ENCODE assay signal across 9 mouse cellular contexts in the genomic region with DNA sequence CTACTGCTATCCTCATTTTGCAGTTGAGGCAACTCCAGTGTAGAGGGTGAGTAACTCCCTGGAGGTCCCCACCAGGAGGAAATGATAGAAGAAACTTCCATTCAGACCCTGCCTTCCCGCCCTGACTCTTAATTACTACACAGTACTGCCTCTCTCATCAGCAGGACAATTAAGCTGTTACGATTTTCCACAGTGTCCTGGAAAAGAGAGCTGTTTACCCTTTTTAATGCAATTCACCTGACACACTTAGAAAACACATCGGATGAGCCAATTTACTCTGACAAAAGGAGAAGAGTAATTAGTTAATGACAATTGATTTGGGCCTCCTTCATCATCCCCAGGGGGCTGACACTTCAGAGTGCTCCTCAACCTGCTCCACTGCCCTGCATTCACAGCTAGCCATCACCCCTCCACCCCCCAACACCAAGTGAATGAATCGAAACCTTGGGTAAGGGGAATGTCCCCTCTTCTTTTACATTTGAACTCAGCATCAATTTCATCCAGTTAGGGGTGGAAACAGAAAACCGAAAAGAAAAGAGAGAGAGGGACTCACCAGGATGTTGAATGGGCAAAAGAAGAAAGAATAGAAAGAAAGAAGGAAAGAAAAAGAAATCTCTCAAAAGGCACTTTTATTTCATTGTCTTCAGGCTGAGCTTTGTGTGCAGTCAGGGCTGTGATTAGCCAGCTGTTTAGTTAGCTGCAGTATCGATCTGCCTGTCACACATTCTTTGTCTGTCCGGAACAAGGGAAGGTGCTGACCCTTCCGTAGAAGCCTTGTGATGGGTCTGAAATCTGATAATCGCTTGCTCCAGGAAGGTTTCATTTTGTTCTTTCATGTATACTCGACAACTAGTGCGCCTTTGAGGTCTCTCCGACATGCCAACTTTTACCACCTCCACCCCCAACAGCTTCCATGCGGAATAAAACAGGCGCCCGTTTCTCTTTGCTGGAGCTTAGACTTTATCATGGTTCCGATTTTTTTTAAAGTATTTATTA.
DNase-seq lines count a peak whose midpoint lies in the region; ATAC-seq and TF ChIP-seq lines count a peak whose summit lies in the region.
"Had no signal": no experiment of that assay in that cellular context is flagged by ENCODE, and none has a peak within 500 bp of the region (broad histone marks: within the 10 kb centered on the region; RNA-seq: fewer than 3 reads in every experiment).

No protein-coding gene starts in this region.

- no peaks in the 10 kb centered on the region for H3K36me3 ChIP-seq in heart, embryonic 13.5 days
- no peaks in the 10 kb centered on the region for H3K36me3 ChIP-seq in hindbrain, embryonic 16.5 days (ENCODE audit: control insufficient read depth, insufficient read depth, low read length)
- H3K36me3 ChIP-seq in midbrain, postnatal 0 days (ENCODE audit: insufficient read depth, low read length): no peaks in the 10 kb centered on the region

- no peaks in the 10 kb centered on the region for H3K27me3 ChIP-seq in heart, embryonic 13.5 days (replicated peaks)
- H3K27me3 ChIP-seq in hindbrain, embryonic 16.5 days (replicated peaks; ENCODE audit: control insufficient read depth, insufficient read depth, low read length): no peaks in the 10 kb centered on the region
- no peaks in the 10 kb centered on the region for H3K27me3 ChIP-seq in midbrain, postnatal 0 days (ENCODE audit: insufficient read depth, low read length)

- no peaks in the 10 kb centered on the region; the same call in none of the 2 replicates for H3K4me1 ChIP-seq in heart, embryonic 13.5 days
- no peaks in the 10 kb centered on the region; the same call in 1 of the 2 replicates for H3K4me1 ChIP-seq in hindbrain, embryonic 16.5 days (ENCODE audit: control insufficient read depth, insufficient read depth, low read depth, low read length)
- no peaks in the 10 kb centered on the region for H3K4me1 ChIP-seq in midbrain, postnatal 0 days (ENCODE audit: insufficient read depth, low read length)

- intact Hi-C loops in heart, postnatal 10 days (cut with DNase I): no loop called here

- peak overlapping the region; percentile 59; the same call in 1 of the 2 replicates for H3K9ac ChIP-seq in heart, embryonic 13.5 days
- H3K9ac ChIP-seq in hindbrain, embryonic 16.5 days (ENCODE audit: low read depth, low read length): peak overlapping the region; percentile 23; the same call in 1 of the 2 replicates
- peak overlapping the region; percentile 20; the same call in 1 of the 2 replicates for H3K9ac ChIP-seq in midbrain, postnatal 0 days (replicated peaks; ENCODE audit: low read length, poor library complexity, severe bottlenecking)

- no peak for DNase-seq in heart, postnatal 10 days
- DNase-seq in embryo, embryonic 10.5 days (ENCODE audit: low spot score): peak; percentile 77
- peak; percentile 23 for DNase-seq in midbrain, postnatal 0 days (ENCODE audit: low spot score)
- no peak for DNase-seq in left cerebral cortex, adult 11 months (ENCODE audit: low spot score)
- no peak for DNase-seq in layer of hippocampus, adult 9-10 months (ENCODE audit: low spot score)
- DNase-seq in thymus, postnatal 0 days (ENCODE audit: low spot score): no peak
- DNase-seq: kidney, postnatal 25 days had no signal

- no peaks in the 10 kb centered on the region for H3K9me3 ChIP-seq in heart, embryonic 13.5 days
- H3K9me3 ChIP-seq in hindbrain, embryonic 16.5 days (ENCODE audit: control insufficient read depth, low read length): no peaks in the 10 kb centered on the region
- no peaks in the 10 kb centered on the region for H3K9me3 ChIP-seq in midbrain, postnatal 0 days (ENCODE audit: low read length)

- no peak for TF ChIP-seq CTCF in midbrain, postnatal 0 days (IDR thresholded peaks at IDR 0.05)

- 21% methylated on average over 16 of the region's 16 CpGs for WGBS in heart, embryonic 13.5 days
- 4% methylated on average over 16 of the region's 16 CpGs for WGBS in hindbrain, embryonic 16.5 days
- WGBS in midbrain, postnatal 0 days: 6% methylated on average over 16 of the region's 16 CpGs

- no peak for ATAC-seq in heart, embryonic 13.5 days (ENCODE audit: extremely low read depth, insufficient number of reproducible peaks, low FRiP score, low TSS enrichment)
- peak; percentile 71 for ATAC-seq in hindbrain, embryonic 16.5 days
- no peak for ATAC-seq in midbrain, postnatal 0 days (ENCODE audit: low FRiP score)

- H3K4me3 ChIP-seq in heart, embryonic 13.5 days: peak overlapping the region; percentile 43
- peak overlapping the region; percentile 27 for H3K4me3 ChIP-seq in hindbrain, embryonic 16.5 days (ENCODE audit: low read length)
- peak overlapping the region; percentile 24; the same call in 1 of the 2 replicates for H3K4me3 ChIP-seq in midbrain, postnatal 0 days (ENCODE audit: low read depth, low read length)

- peak overlapping the region; percentile 67 for H3K4me2 ChIP-seq in heart, embryonic 13.5 days
- peak overlapping the region; percentile 58 for H3K4me2 ChIP-seq in hindbrain, embryonic 16.5 days (ENCODE audit: low read length)
- H3K4me2 ChIP-seq in midbrain, postnatal 0 days (ENCODE audit: low read depth, low read length, poor library complexity, severe bottlenecking): peak overlapping the region; percentile 44

- no peak overlapping the region for H3K27ac ChIP-seq in heart, embryonic 13.5 days (replicated peaks)
- H3K27ac ChIP-seq in hindbrain, embryonic 16.5 days (ENCODE audit: low read depth, low read length): no peak overlapping the region
- no peak overlapping the region for H3K27ac ChIP-seq in midbrain, postnatal 0 days (ENCODE audit: low read depth, low read length)

Comparison
In these comparisons a context has a peak if more than half of its experiments do, and no peak if none do; other contexts are left out.
1. DNase-seq: peak in embryo, embryonic 10.5 days (single experiment) and midbrain, postnatal 0 days (single experiment); none in heart, postnatal 10 days (0 of 2), left cerebral cortex, adult 11 months (single experiment), layer of hippocampus, adult 9-10 months (single experiment) and thymus, postnatal 0 days (single experiment).
2. Peak in every context shown above with its lines, with median percentiles within 50 percentile points of each other: H3K4me2 ChIP-seq, H3K4me3 ChIP-seq and H3K9ac ChIP-seq.